Mouse (Mus musculus) myocyte (in vitro differentiated cells): Measurements from ENCODE around the gene Samd8.
A peak's percentile ranks its signal among the peaks of the same experiment; 100 is the strongest.

ENCODE experiments used
- CEBPB ChIP-seq: IDR thresholded peaks from 2 replicates; pipeline ENCODE4 v1.6.1; 2011; ENCODE audit warnings: mild to moderate bottlenecking, moderate library complexity; ENCODE audit not compliant: poor library complexity, insufficient read depth, severe bottlenecking
- E2F4 ChIP-seq: IDR thresholded peaks from one replicate; pipeline ENCODE4 v1.6.1; 2011; ENCODE audit warnings: mild to moderate bottlenecking, control low read depth, moderate library complexity; ENCODE audit not compliant: insufficient read depth
- MAX ChIP-seq: IDR thresholded peaks from one replicate; pipeline ENCODE4 v1.6.1; 2011; ENCODE audit warnings: low read depth, mild to moderate bottlenecking, control low read depth
- MYOD1 ChIP-seq, 3 experiments: IDR thresholded peaks; one replicate each; pipeline ENCODE4 v1.6.1; 2011; ENCODE audit warnings: control low read depth in 2 of 3, low read depth in 2 of 3, mild to moderate bottlenecking in 2 of 3, moderate library complexity in 1 of 3; ENCODE audit not compliant: insufficient read length in 2 of 3, control insufficient read depth in 1 of 3
- POLR2A ChIP-seq: IDR thresholded peaks from one replicate; pipeline ENCODE4 v1.6.1; 2011; ENCODE audit warnings: low read depth, mild to moderate bottlenecking, control low read depth, moderate library complexity; ENCODE audit not compliant: insufficient read length
- POLR2AphosphoS2 ChIP-seq: IDR thresholded peaks from one replicate; pipeline ENCODE4 v1.6.1; 2011; ENCODE audit warnings: low read depth, control low read depth; ENCODE audit not compliant: insufficient read length
- SRF ChIP-seq: IDR thresholded peaks from one replicate; pipeline ENCODE4 v1.6.1; 2011; ENCODE audit warnings: low read depth; ENCODE audit not compliant: control insufficient read depth, insufficient read length
- TCF12 ChIP-seq: IDR thresholded peaks from one replicate; pipeline ENCODE4 v1.6.1; 2011; ENCODE audit warnings: mild to moderate bottlenecking, control low read depth; ENCODE audit not compliant: poor library complexity, insufficient read depth, severe bottlenecking
- USF1 ChIP-seq: IDR thresholded peaks from one replicate; pipeline ENCODE4 v1.6.1; 2011; ENCODE audit warnings: low read depth, mild to moderate bottlenecking, control low read depth, moderate library complexity

GRCm38 (mm10) chr14:21745149-21745548 lies 5.2 kb upstream of the Samd8 start:
- TF ChIP-seq TCF12 (peak; percentile 59), USF1 (peak; percentile 83), POLR2A (no peak), E2F4 (no peak), MYOD1 (IDR thresholded peaks at IDR 0.05; ENCODE audit: control insufficient read depth in 1 of 3, insufficient read length in 2 of 3, low read depth in 2 of 3) (peak in 2 of 3 experiments; percentile 82 to 96), POLR2AphosphoS2 (no peak), MAX (no peak), CEBPB (peak; percentile 90), SRF (no peak)
